Mouse (Mus musculus) heart, embryonic 12.5 days (tissue): Measurements from ENCODE around the gene Dab2. TPM values are rescaled to one million over a fixed set of nuclear protein-coding genes. Genes with fewer than 3 reads are reported as not detected.

ENCODE experiments used
- ATAC-seq: fragments of 200-750 bp; cut with Nextera tagmentation; 2 replicates; pipeline ENCODE4 v1.8.0; 2017; ENCODE audit warnings: moderate TSS enrichment, moderate library complexity; ENCODE audit not compliant: insufficient number of reproducible peaks, low FRiP score
- H3K27ac ChIP-seq: fragments of 300-500 bp; sonication (generic); 2 replicates; pipeline ENCODE4 v1.5.1; 2016; ENCODE audit warnings: mild to moderate bottlenecking, moderate library complexity; ENCODE audit not compliant: poor library complexity, severe bottlenecking
- H3K27me3 ChIP-seq: fragments of 300-500 bp; sonication (generic); replicated peaks from 2 replicates; pipeline ENCODE4 v1.6.1; 2016; ENCODE audit warnings: mild to moderate bottlenecking, moderate library complexity
- H3K36me3 ChIP-seq: fragments of 300-500 bp; sonication (generic); 2 replicates; pipeline ENCODE4 v1.6.1; 2016; ENCODE audit warnings: mild to moderate bottlenecking, moderate library complexity
- H3K4me1 ChIP-seq: fragments of 300-500 bp; sonication (generic); replicated peaks from 2 replicates; pipeline ENCODE4 v1.6.1; 2016; ENCODE audit warnings: mild to moderate bottlenecking
- H3K4me2 ChIP-seq: fragments of 300-500 bp; sonication (generic); 2 replicates; pipeline ENCODE4 v1.6.1; 2016; ENCODE audit warnings: mild to moderate bottlenecking, moderate library complexity
- H3K4me3 ChIP-seq: fragments of 300-500 bp; sonication (generic); 2 replicates; pipeline ENCODE4 v1.5.1; 2016; ENCODE audit warnings: mild to moderate bottlenecking
- H3K9ac ChIP-seq: fragments of 300-500 bp; sonication (generic); 2 replicates; pipeline ENCODE4 v1.6.1; 2016; ENCODE audit warnings: mild to moderate bottlenecking, moderate library complexity
- H3K9me3 ChIP-seq: fragments of 300-500 bp; sonication (generic); replicated peaks from 2 replicates; pipeline ENCODE4 v1.6.1; 2016; ENCODE audit warnings: mild to moderate bottlenecking, moderate library complexity
- WGBS: fragments of 180-500 bp; shearing (Covaris S2); methylation state at CpG from one replicate; pipeline ENCODE4 v1.1.7; 2016; 5-methylcytosine and 5-hydroxymethylcytosine counted together
- polyA plus RNA-seq: library from polyadenylated mRNA; unstranded; fragments of >200 nt; fragmentation: Nextera tagmentation; extraction: Ambion mirVana; gene quantifications from 2 replicates; pipeline ENCODE4 v1.2.1, GENCODE M21; 2016

Gene Dab2
- polyA plus RNA-seq, result 47.1 and 52.3 TPM in 2 replicates

GRCm38 (mm10) chr15:6299554-6299953 is at the start of gene Dab2:
Gene Dab2, plus strand, starts transcription at chr15:6299788.
- H3K27ac ChIP-seq, result no peak within 1 kb of the TSS
- ATAC-seq, result no peak
- H3K27me3 ChIP-seq, result no peaks in the 10 kb centered on the region
- H3K9ac ChIP-seq, result no peak within 1 kb of the TSS
- no peak within 1 kb of the TSS for H3K4me3 ChIP-seq
- no peak within 1 kb of the TSS for H3K4me2 ChIP-seq
- H3K4me1 ChIP-seq, result no peaks in the 10 kb centered on the region
- no peaks in the 10 kb centered on the region for H3K36me3 ChIP-seq
- WGBS, result 76% methylated on average over 3 of the region's 3 CpGs
- no peaks in the 10 kb centered on the region for H3K9me3 ChIP-seq

DNA sequence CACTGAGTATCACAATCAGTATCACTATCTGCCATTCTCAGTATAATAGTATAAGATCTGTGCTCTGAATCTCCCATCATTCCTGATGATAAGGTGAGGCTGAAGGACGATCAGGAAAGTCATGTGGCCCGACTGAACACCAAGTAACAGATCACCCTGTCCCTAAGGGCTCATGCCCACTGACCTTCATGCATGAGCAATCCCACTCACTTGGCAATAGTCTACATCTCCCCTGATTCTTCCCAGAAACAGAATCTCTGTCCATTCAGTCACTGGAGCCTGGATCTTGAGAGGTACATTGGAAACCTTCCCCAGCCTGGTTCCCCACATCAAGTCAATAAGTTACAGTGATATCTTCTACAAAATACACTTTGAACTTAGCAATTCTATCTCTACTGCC is 46.1 kb upstream of the Dab2 start:
- Histone ChIP-seq H3K4me3 (no peak overlapping the region), H3K27ac (no peak overlapping the region), H3K9ac (no peak overlapping the region), H3K27me3 (no peaks in the 10 kb centered on the region), H3K4me2 (no peak overlapping the region), H3K4me1 (0 out of 2 replicates have a peak, but pooled peaks cover 2% of the 10 kb centered on the region), H3K36me3 (no peaks in the 10 kb centered on the region), H3K9me3 (no peaks in the 10 kb centered on the region)
- ATAC-seq, result no peak
- WGBS, result 73% methylated on average over 2 of the region's 2 CpGs

GRCm38 (mm10) chr15:6254383-6254782 is 45.2 kb upstream of the Dab2 start:
- H3K36me3 ChIP-seq, result no peaks in the 10 kb centered on the region
- H3K27me3 ChIP-seq, result no peaks in the 10 kb centered on the region
- H3K4me3 ChIP-seq, result no peak overlapping the region
- H3K9me3 ChIP-seq, result no peaks in the 10 kb centered on the region
- H3K4me1 ChIP-seq, result peaks cover 4% of the 10 kb centered on the region
- H3K9ac ChIP-seq, result no peak overlapping the region
- H3K27ac ChIP-seq, result no peak overlapping the region
- no peak for ATAC-seq
- 84% methylated on average over 2 of the region's 2 CpGs for WGBS
- no peak overlapping the region for H3K4me2 ChIP-seq

GRCm38 (mm10) chr15:6257049-6257448 is 42.5 kb upstream of the Dab2 start:
- no peaks in the 10 kb centered on the region for H3K9me3 ChIP-seq
- no peaks in the 10 kb centered on the region for H3K36me3 ChIP-seq
- H3K4me3 ChIP-seq, result no peak overlapping the region
- ATAC-seq, result no peak
- H3K4me1 ChIP-seq, result peaks cover 16% of the 10 kb centered on the region
- WGBS, result 64% methylated on average over 2 of the region's 2 CpGs
- no peak overlapping the region for H3K9ac ChIP-seq
- H3K27me3 ChIP-seq, result no peaks in the 10 kb centered on the region
- no peak overlapping the region for H3K4me2 ChIP-seq
- no peak overlapping the region for H3K27ac ChIP-seq

GRCm38 (mm10) chr15:6259957-6260740 is 39.4 kb upstream of the Dab2 start:
- 17% methylated on average over 3 of the region's 3 CpGs for WGBS
- ATAC-seq, result peak; percentile 85
- Histone ChIP-seq H3K27me3 (no peaks in the 10 kb centered on the region), H3K27ac (peak overlapping the region; percentile 84), H3K9me3 (no peaks in the 10 kb centered on the region), H3K4me1 (peaks cover 16% of the 10 kb centered on the region), H3K4me2 (0 out of 2 replicates have a peak overlapping the region, but pooled peaks have one; percentile 12), H3K36me3 (no peaks in the 10 kb centered on the region), H3K4me3 (no peak overlapping the region), H3K9ac (no peak overlapping the region)

GRCm38 (mm10) chr15:6260741-6261430 is 38.7 kb upstream of the Dab2 start:
- H3K9me3 ChIP-seq, result no peaks in the 10 kb centered on the region
- H3K9ac ChIP-seq, result no peak overlapping the region
- H3K36me3 ChIP-seq, result no peaks in the 10 kb centered on the region
- WGBS, result 47% methylated on average over 6 of the region's 6 CpGs
- no peaks in the 10 kb centered on the region for H3K27me3 ChIP-seq
- no peak for ATAC-seq
- H3K4me3 ChIP-seq, result no peak overlapping the region
- peaks cover 16% of the 10 kb centered on the region for H3K4me1 ChIP-seq
- peak overlapping the region; percentile 84 for H3K27ac ChIP-seq
- no peak overlapping the region for H3K4me2 ChIP-seq

GRCm38 (mm10) chr15:6267147-6267758 is 32.3 kb upstream of the Dab2 start:
- no peak overlapping the region for H3K27ac ChIP-seq
- WGBS, result 72% methylated on average over 3 of the region's 3 CpGs
- H3K27me3 ChIP-seq, result no peaks in the 10 kb centered on the region
- ATAC-seq, result no peak
- H3K4me1 ChIP-seq, result no peaks in the 10 kb centered on the region
- H3K4me3 ChIP-seq, result no peak overlapping the region
- H3K4me2 ChIP-seq, result no peak overlapping the region
- no peaks in the 10 kb centered on the region for H3K36me3 ChIP-seq
- no peaks in the 10 kb centered on the region for H3K9me3 ChIP-seq
- no peak overlapping the region for H3K9ac ChIP-seq

- Histone ChIP-seq H3K27ac (peak overlapping the region; percentile 47), H3K4me3 (no peak overlapping the region), H3K27me3 (no peaks in the 10 kb centered on the region), H3K9me3 (no peaks in the 10 kb centered on the region), H3K4me1 (peaks cover 7% of the 10 kb centered on the region; the same call in 1 of the 2 replicates), H3K4me2 (no peak overlapping the region), H3K36me3 (no peaks in the 10 kb centered on the region), H3K9ac (no peak overlapping the region)
- ATAC-seq, result no peak
- WGBS, result 49% methylated on average over 11 of the region's 11 CpGs
Observed at GRCm38 (mm10) chr15:6278606-6279468, 20.8 kb upstream of the Dab2 start.

GRCm38 (mm10) chr15:6280021-6280451 is 19.6 kb upstream of the Dab2 start:
- H3K9ac ChIP-seq, result no peak overlapping the region
- no peak overlapping the region for H3K4me2 ChIP-seq

GRCm38 (mm10) chr15:6283249-6283648 is 16.3 kb upstream of the Dab2 start:
- Histone ChIP-seq H3K4me2 (no peak overlapping the region), H3K9ac (no peak overlapping the region), H3K4me3 (no peak overlapping the region), H3K27ac (no peak overlapping the region), H3K9me3 (no peaks in the 10 kb centered on the region), H3K27me3 (no peaks in the 10 kb centered on the region), H3K4me1 (peaks cover 7% of the 10 kb centered on the region; the same call in 1 of the 2 replicates), H3K36me3 (no peaks in the 10 kb centered on the region)
- WGBS, result 83% methylated on average over 9 of the region's 9 CpGs
- no peak for ATAC-seq

More at GRCm38 (mm10) chr15:6280021-6280451, 19.6 kb upstream of the Dab2 start:
- Histone ChIP-seq H3K4me1 (peaks cover 7% of the 10 kb centered on the region; the same call in 1 of the 2 replicates), H3K9me3 (no peaks in the 10 kb centered on the region), H3K27me3 (no peaks in the 10 kb centered on the region), H3K36me3 (no peaks in the 10 kb centered on the region), H3K4me3 (no peak overlapping the region), H3K27ac (peak overlapping the region; percentile 3; the same call in 1 of the 2 replicates)
- 53% methylated on average over 4 of the region's 4 CpGs for WGBS
- ATAC-seq, result no peak
